ENCODE assay signal across 8 mouse cellular contexts in the genomic region with DNA sequence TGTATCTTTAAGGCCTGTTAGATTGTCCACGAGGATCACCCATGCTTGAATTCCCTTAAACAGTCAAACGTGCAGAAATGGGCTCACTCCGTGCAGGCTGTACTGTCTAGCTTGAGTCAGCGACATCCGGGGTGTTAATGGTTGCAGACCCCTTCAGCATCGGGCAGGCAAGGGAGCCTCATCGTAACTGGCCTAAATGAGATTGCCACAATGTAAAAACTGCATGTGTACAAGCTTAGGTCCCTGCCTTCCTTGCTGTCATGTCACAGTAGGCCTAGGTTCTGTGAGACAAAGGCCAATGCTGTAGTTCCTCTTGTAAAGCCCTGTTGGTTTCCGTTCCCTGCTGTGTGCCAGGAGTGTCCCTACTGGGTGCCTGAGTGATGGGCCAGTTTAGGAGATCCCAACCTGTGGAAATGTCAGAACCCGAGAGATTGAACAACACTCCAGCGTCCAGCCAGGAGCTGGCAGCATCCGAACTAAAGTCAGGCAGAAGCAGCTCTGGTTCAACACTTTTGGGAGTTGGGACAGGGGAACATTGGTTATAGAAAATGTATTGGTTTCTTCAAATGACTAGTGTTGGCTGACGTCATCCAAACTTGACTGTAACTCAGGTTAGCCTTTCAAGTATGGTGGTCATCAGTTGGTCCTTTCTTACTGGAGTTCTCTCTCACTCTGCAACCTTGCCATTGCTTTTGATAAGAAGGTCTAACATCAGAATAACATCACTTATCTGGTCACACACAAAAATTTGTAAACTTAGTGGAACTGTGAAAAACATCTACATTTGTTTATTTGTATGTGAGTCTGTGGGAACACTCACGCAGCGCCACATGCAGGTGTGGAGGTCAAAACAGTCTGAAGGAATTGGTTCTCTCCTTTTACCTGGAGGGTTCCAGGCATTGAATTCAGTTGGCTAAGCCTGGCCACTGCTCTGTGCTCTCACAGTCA. TPM values are rescaled to one million over a fixed set of nuclear protein-coding genes. Genes with fewer than 3 reads are reported as not detected.
DNase-seq lines count a peak whose midpoint lies in the region; ATAC-seq lines count a peak whose summit lies in the region.

No protein-coding gene starts in this region.

- peak overlapping the region; percentile 70 for H3K4me3 ChIP-seq in kidney, embryonic 16.5 days (ENCODE audit: low read length)
- peak overlapping the region; percentile 64 for H3K4me3 ChIP-seq in forebrain, embryonic 13.5 days

- DNase-seq in kidney, postnatal 4 days, result no peak
- peak; percentile 66 for DNase-seq in R1 (ENCODE audit: low read depth, low spot score)
- DNase-seq in kidney, postnatal 10 days, result peak; percentile 50
- DNase-seq in spleen, postnatal 4 days (ENCODE audit: low spot score in 2 of 2), result peak; percentile 49 to 81
- DNase-seq in yolk sac, embryonic 10.5 days (ENCODE audit: low spot score), result no peak

- H3K27me3 ChIP-seq in kidney, embryonic 16.5 days (ENCODE audit: insufficient read depth, low read length), result no peaks in the 10 kb centered on the region
- peaks cover 3% of the 10 kb centered on the region; the same call in 1 of the 2 replicates for H3K27me3 ChIP-seq in forebrain, embryonic 13.5 days

- peak overlapping the region; percentile 95 for H3K9ac ChIP-seq in kidney, embryonic 16.5 days (replicated peaks; ENCODE audit: low read length)
- peak overlapping the region; percentile 81 for H3K9ac ChIP-seq in forebrain, embryonic 13.5 days

- H3K9me3 ChIP-seq in kidney, embryonic 16.5 days (ENCODE audit: low read length), result no peaks in the 10 kb centered on the region
- no peaks in the 10 kb centered on the region for H3K9me3 ChIP-seq in forebrain, embryonic 13.5 days (replicated peaks)

- H3K4me1 ChIP-seq in kidney, embryonic 16.5 days (ENCODE audit: insufficient read depth, low read length), result peaks cover 26% of the 10 kb centered on the region
- peaks cover 30% of the 10 kb centered on the region for H3K4me1 ChIP-seq in forebrain, embryonic 13.5 days

- peak; percentile 21; the same call in 1 of the 2 replicates for ATAC-seq in kidney, embryonic 16.5 days (ENCODE audit: low FRiP score, low TSS enrichment)
- peak; percentile 28 for ATAC-seq in forebrain, embryonic 13.5 days
- ATAC-seq in megakaryocyte, adult 5-6 weeks (ENCODE audit: poor library complexity, severe bottlenecking), result peak; percentile 47

- H3K4me2 ChIP-seq in kidney, embryonic 16.5 days (replicated peaks; ENCODE audit: low read depth, low read length), result peak overlapping the region; percentile 90
- H3K4me2 ChIP-seq in forebrain, embryonic 13.5 days, result peak overlapping the region; percentile 88

- peaks cover 8% of the 10 kb centered on the region; the same call in 1 of the 2 replicates for H3K36me3 ChIP-seq in kidney, embryonic 16.5 days (ENCODE audit: insufficient read depth, low read length)
- H3K36me3 ChIP-seq in forebrain, embryonic 13.5 days (ENCODE audit: poor library complexity, severe bottlenecking), result peaks cover 5% of the 10 kb centered on the region; the same call in 1 of the 2 replicates

- peak overlapping the region; percentile 99 for H3K27ac ChIP-seq in kidney, embryonic 16.5 days (ENCODE audit: low read length)
- peak overlapping the region; percentile 99 for H3K27ac ChIP-seq in forebrain, embryonic 13.5 days

- 27% methylated on average over 14 of the region's 14 CpGs for WGBS in kidney, embryonic 16.5 days
- WGBS in forebrain, embryonic 13.5 days, result 28% methylated on average over 14 of the region's 14 CpGs

RNA-seq across cellular contexts. Expression of a gene that starts 1.1 kb away (rescaled TPM):
- polyA plus RNA-seq in kidney, embryonic 16.5 days (2015; fragmentation: Nextera tagmentation; extraction: Ambion mirVana), result 41.2 and 46.6 TPM in 2 replicates
- 38.0 and 42.3 TPM in 2 replicates for polyA plus RNA-seq in forebrain, embryonic 13.5 days (2015; fragmentation: Nextera tagmentation; extraction: Ambion mirVana)
- 10.1 and 10.5 TPM in 2 replicates for total RNA-seq in megakaryocyte, adult 5-6 weeks (2015)
- 7.8 and 8.3 TPM in 2 replicates for total RNA-seq in megakaryocyte, adult 5-6 weeks (2017)

RNA-seq across cellular contexts. Expression of a gene that starts 3.4 kb away (rescaled TPM):
- polyA plus RNA-seq in kidney, embryonic 16.5 days (2015; fragmentation: Nextera tagmentation; extraction: Ambion mirVana), result 1,676 and 1,744 TPM in 2 replicates
- 2,689 and 2,766 TPM in 2 replicates for polyA plus RNA-seq in forebrain, embryonic 13.5 days (2015; fragmentation: Nextera tagmentation; extraction: Ambion mirVana)
- total RNA-seq in megakaryocyte, adult 5-6 weeks (2015), result 756 and 808 TPM in 2 replicates
- total RNA-seq in megakaryocyte, adult 5-6 weeks (2017), result 735 and 795 TPM in 2 replicates

RNA-seq across cellular contexts. Expression of a gene that starts 18.7 kb away (rescaled TPM):
- polyA plus RNA-seq in kidney, embryonic 16.5 days (2015; fragmentation: Nextera tagmentation; extraction: Ambion mirVana), result 222 and 240 TPM in 2 replicates
- polyA plus RNA-seq in forebrain, embryonic 13.5 days (2015; fragmentation: Nextera tagmentation; extraction: Ambion mirVana), result 74.8 and 86.1 TPM in 2 replicates
- total RNA-seq in megakaryocyte, adult 5-6 weeks (2015), result 4.6 and 5.0 TPM in 2 replicates
- total RNA-seq in megakaryocyte, adult 5-6 weeks (2017), result 10.4 and 10.8 TPM in 2 replicates

RNA-seq across cellular contexts. Expression of a gene that starts 46.6 kb away (rescaled TPM):
- 1.00 and 1.4 TPM in 2 replicates for polyA plus RNA-seq in kidney, embryonic 16.5 days (2015; fragmentation: Nextera tagmentation; extraction: Ambion mirVana)
- polyA plus RNA-seq in forebrain, embryonic 13.5 days (2015; fragmentation: Nextera tagmentation; extraction: Ambion mirVana), result 0.84 and 0.98 TPM in 2 replicates
- total RNA-seq in megakaryocyte, adult 5-6 weeks (2015), result 16.5 and 18.2 TPM in 2 replicates
- total RNA-seq in megakaryocyte, adult 5-6 weeks (2017), result 26.7 and 27.7 TPM in 2 replicates

RNA-seq across cellular contexts. Expression of a gene that starts 55.6 kb away (rescaled TPM):
- polyA plus RNA-seq in kidney, embryonic 16.5 days (2015; fragmentation: Nextera tagmentation; extraction: Ambion mirVana), result 99.4 and 123 TPM in 2 replicates
- polyA plus RNA-seq in forebrain, embryonic 13.5 days (2015; fragmentation: Nextera tagmentation; extraction: Ambion mirVana), result 114 and 115 TPM in 2 replicates
- 89.9 and 100 TPM in 2 replicates for total RNA-seq in megakaryocyte, adult 5-6 weeks (2015)
- total RNA-seq in megakaryocyte, adult 5-6 weeks (2017), result 39.5 and 49.8 TPM in 2 replicates

Comparison
In these comparisons a context has a peak if more than half of its experiments do, and no peak if none do; other contexts are left out.
1. DNase-seq: peak in R1 (single experiment), kidney, postnatal 10 days (single experiment) and spleen, postnatal 4 days (2 of 2); none in kidney, postnatal 4 days (0 of 2) and yolk sac, embryonic 10.5 days (single experiment).
2. Peak in every context shown above with its lines, with median percentiles within 50 percentile points of each other: ATAC-seq.